Mouse (Mus musculus) frontal cortex, adult 2 months (tissue): Measurements from ENCODE around the gene Esp1. TPM values are rescaled to one million over a fixed set of nuclear protein-coding genes. Genes with fewer than 3 reads are reported as not detected.
"Not testable (repeated sequence)": the region's sequence is repeated elsewhere in the genome, so short reads cannot be mapped to it uniquely, and the experiment has no call there.

Experiments
- DNase-seq, 2 experiments: peaks; one replicate each; pipeline ENCODE4 v3.0.0; 2022; ENCODE audit warnings: low spot score in 1 of 2; ENCODE audit errors: extremely low spot score in 1 of 2
- polyA plus RNA-seq: library from polyadenylated mRNA; depleted of rRNA; stranded (reverse); fragments of >200 nt; gene quantifications from 2 replicates; pipeline ENCODE4 v1.2.3, GENCODE M21; 2012; rRNA removed

The Esp1 gene
- not detected in 2 replicates for polyA plus RNA-seq

- no peak for DNase-seq
Observed at GRCm38 (mm10) chr17:40726820-40727219, at the start of gene Esp1. TSS of gene Esp1 (plus strand) at chr17:40727120.

DNA sequence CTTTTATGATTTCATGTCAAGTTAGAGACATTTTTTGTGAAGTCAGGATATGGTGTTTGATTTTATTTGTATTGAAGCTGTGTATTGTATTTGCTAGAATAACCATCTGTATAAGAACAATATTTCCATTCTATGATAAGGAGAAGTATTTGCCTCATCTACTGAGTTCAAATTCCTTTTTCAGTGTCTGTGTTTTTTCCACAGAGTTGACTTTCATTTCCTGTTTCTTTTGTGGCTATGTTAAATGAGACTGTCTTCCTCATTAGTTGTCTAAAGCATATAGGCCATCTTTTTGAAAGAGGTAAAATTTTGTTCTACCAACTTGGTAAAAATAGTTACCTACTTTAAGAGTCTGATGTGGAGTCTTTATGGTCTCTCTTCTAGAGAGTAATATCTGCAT, 10.6 kb upstream of the Esp1 start:
- DNase-seq, result no peak

GRCm38 (mm10) chr17:40717055-40717454, 9.9 kb upstream of the Esp1 start:
- not testable (repeated sequence) for DNase-seq

- DNase-seq, result no peak
Observed at GRCm38 (mm10) chr17:40731296-40731695, 4.4 kb downstream of the Esp1 start.

- no peak for DNase-seq
Observed at GRCm38 (mm10) chr17:40731724-40732123, 4.8 kb downstream of the Esp1 start.

DNA sequence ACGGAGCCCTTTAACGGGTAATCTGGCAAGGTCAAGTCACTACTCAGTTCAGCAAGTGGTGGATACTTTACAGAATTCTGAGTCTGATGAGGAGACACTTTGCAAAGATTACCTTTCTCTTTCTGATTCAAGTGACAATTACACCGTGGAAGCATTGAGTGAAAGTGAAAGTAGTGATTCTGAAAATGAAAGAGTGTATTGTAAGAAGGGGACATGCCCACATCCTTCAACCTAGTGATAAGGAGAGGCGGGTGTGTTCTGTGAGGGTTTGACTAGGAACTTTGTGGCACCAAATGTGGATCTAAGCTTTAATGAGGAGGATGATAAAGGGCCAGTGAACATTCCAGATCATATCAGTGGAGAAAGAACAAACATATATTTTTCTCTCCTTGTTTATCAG, 36.7 kb downstream of the Esp1 start:
- DNase-seq, result no peak

GRCm38 (mm10) chr17:40767120-40767519, 40.2 kb downstream of the Esp1 start:
- no peak for DNase-seq

Other genes starting within 250 kb of the Esp1 start
- gene Esp8, start 207.1 kb upstream of the Esp1 start, polyA plus RNA-seq, result not detected in 2 replicates
- not detected in 2 replicates for gene Esp6, start 165.6 kb upstream of the Esp1 start, polyA plus RNA-seq
- gene Esp4, start 128.5 kb upstream of the Esp1 start, polyA plus RNA-seq, result not detected in 2 replicates
- gene Esp3, start 95.0 kb upstream of the Esp1 start, polyA plus RNA-seq, result not detected in 2 replicates
- gene Crisp2, start 79.9 kb downstream of the Esp1 start, polyA plus RNA-seq, result 0.08 TPM in 1 of 2 replicates, not detected in the other
- not detected in 2 replicates for gene Rhag, start 84.0 kb downstream of the Esp1 start, polyA plus RNA-seq
- gene 9130008F23Rik, start 153.4 kb downstream of the Esp1 start, polyA plus RNA-seq, result 2.0 and 2.2 TPM in 2 replicates
- gene Glyatl3, start 187.2 kb downstream of the Esp1 start, polyA plus RNA-seq, result 0.15 TPM in 1 of 2 replicates, not detected in the other
- 20.4 and 25.4 TPM in 2 replicates for gene Mut, start 207.6 kb downstream of the Esp1 start, polyA plus RNA-seq
- 4.6 and 5.0 TPM in 2 replicates for gene Cenpq, start 207.9 kb downstream of the Esp1 start, polyA plus RNA-seq